Mouse (Mus musculus) heart, embryonic 12.5 days (tissue): ENCODE results near the gene Dbil5. TPM values are rescaled to one million over a fixed set of nuclear protein-coding genes. Genes with fewer than 3 reads are reported as not detected.

Experiments used
- ATAC-seq: fragments of 200-750 bp; cut with Nextera tagmentation; 2 replicates; pipeline ENCODE4 v1.8.0; 2017; ENCODE audit warnings: moderate TSS enrichment, moderate library complexity; ENCODE audit not compliant: insufficient number of reproducible peaks, low FRiP score
- H3K27ac ChIP-seq: fragments of 300-500 bp; sonication (generic); 2 replicates; pipeline ENCODE4 v1.5.1; 2016; ENCODE audit warnings: mild to moderate bottlenecking, moderate library complexity; ENCODE audit not compliant: poor library complexity, severe bottlenecking
- H3K27me3 ChIP-seq: fragments of 300-500 bp; sonication (generic); replicated peaks from 2 replicates; pipeline ENCODE4 v1.6.1; 2016; ENCODE audit warnings: mild to moderate bottlenecking, moderate library complexity
- H3K36me3 ChIP-seq: fragments of 300-500 bp; sonication (generic); 2 replicates; pipeline ENCODE4 v1.6.1; 2016; ENCODE audit warnings: mild to moderate bottlenecking, moderate library complexity
- H3K4me1 ChIP-seq: fragments of 300-500 bp; sonication (generic); replicated peaks from 2 replicates; pipeline ENCODE4 v1.6.1; 2016; ENCODE audit warnings: mild to moderate bottlenecking
- H3K4me2 ChIP-seq: fragments of 300-500 bp; sonication (generic); 2 replicates; pipeline ENCODE4 v1.6.1; 2016; ENCODE audit warnings: mild to moderate bottlenecking, moderate library complexity
- H3K4me3 ChIP-seq: fragments of 300-500 bp; sonication (generic); 2 replicates; pipeline ENCODE4 v1.5.1; 2016; ENCODE audit warnings: mild to moderate bottlenecking
- H3K9ac ChIP-seq: fragments of 300-500 bp; sonication (generic); 2 replicates; pipeline ENCODE4 v1.6.1; 2016; ENCODE audit warnings: mild to moderate bottlenecking, moderate library complexity
- H3K9me3 ChIP-seq: fragments of 300-500 bp; sonication (generic); replicated peaks from 2 replicates; pipeline ENCODE4 v1.6.1; 2016; ENCODE audit warnings: mild to moderate bottlenecking, moderate library complexity
- WGBS: fragments of 180-500 bp; shearing (Covaris S2); methylation state at CpG from one replicate; pipeline ENCODE4 v1.1.7; 2016; 5-methylcytosine and 5-hydroxymethylcytosine counted together
- polyA plus RNA-seq: library from polyadenylated mRNA; unstranded; fragments of >200 nt; fragmentation: Nextera tagmentation; extraction: Ambion mirVana; gene quantifications from 2 replicates; pipeline ENCODE4 v1.2.1, GENCODE M21; 2016

The Dbil5 gene
- polyA plus RNA-seq, 1 experiment from 2014 or later: 0.64 TPM

DNA sequence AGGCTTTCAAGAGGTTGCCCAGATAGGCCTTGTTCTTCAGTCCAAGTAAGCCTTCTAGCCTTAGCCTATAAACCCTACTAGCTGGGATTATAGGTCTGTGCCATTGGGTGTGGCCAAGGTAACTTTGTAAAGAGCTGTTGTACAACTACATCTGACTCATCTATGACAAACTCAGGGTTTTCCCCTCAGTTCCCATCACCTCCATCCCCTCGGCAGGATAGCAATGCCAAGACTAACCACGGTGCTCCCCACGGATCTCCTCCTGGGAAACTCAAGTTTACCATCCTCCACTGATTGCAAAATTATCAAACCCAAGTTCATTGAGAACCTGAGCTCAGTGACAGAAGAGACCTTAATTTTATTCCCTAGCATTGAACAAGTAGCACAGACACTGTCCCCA lies 18.7 kb downstream of the Dbil5 start:
- H3K36me3 ChIP-seq: peaks cover 79% of the 10 kb centered on the region
- H3K9me3 ChIP-seq: no peaks in the 10 kb centered on the region
- H3K4me2 ChIP-seq: no peak overlapping the region
- H3K4me3 ChIP-seq: no peak overlapping the region
- ATAC-seq: no peak
- no peaks in the 10 kb centered on the region for H3K27me3 ChIP-seq
- H3K4me1 ChIP-seq: no peaks in the 10 kb centered on the region
- H3K9ac ChIP-seq: no peak overlapping the region
- no peak overlapping the region for H3K27ac ChIP-seq
- WGBS: 88% methylated on average over 3 of the region's 3 CpGs

GRCm38 (mm10) chr11:76239750-76240149 lies 22.3 kb downstream of the Dbil5 start:
- H3K9me3 ChIP-seq: no peaks in the 10 kb centered on the region
- no peak overlapping the region for H3K27ac ChIP-seq
- H3K4me3 ChIP-seq: no peak overlapping the region
- no peak overlapping the region for H3K4me2 ChIP-seq
- peaks cover 53% of the 10 kb centered on the region for H3K36me3 ChIP-seq
- peaks cover 12% of the 10 kb centered on the region for H3K4me1 ChIP-seq
- 92% methylated on average over 2 of the region's 2 CpGs for WGBS
- no peaks in the 10 kb centered on the region for H3K27me3 ChIP-seq
- no peak overlapping the region for H3K9ac ChIP-seq
- ATAC-seq: no peak

GRCm38 (mm10) chr11:76242901-76243810 lies 25.7 kb downstream of the Dbil5 start, which contains the start of the genes Mrm3 and Glod4:
Gene Mrm3, plus strand, starts transcription at chr11:76243715.
Gene Glod4, minus strand, starts transcription at chr11:76243725.
- ATAC-seq: peak; percentile 87
- WGBS: under 1% methylated on average over 61 of the region's 61 CpGs

DNA sequence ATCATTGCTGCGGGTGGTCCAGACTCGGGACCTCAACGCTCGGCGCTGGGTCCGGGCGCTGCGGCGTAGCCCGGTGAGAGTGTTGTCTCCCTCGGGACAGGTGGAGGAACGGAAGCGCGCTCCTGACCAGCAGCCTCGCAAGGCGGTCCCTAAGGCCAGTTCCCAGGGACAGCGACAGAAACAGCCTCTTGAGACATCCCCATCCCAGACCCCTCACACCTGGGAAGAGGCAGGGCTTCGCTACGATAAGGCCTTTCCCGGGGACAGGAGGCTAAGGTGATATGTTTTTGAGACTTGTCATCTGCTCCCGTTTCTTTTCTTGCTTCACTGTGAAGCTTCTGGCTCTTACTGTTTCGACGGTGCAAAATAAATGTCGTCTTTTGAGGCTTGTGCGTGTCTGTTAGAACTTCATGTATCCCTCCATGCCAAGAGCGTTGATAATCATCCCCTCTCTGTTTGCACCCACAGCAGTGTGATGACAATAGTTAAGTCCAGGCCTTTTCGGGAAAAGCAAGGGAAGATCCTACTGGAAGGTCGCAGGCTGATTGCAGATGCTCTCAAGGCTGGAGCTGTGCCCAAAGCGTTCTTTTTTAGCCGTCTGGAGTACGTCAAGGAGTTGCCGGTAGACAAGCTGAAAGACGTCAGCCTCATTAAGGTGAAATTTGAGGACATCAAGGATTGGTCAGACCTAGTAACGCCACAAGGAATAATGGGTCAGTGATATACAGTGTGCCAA lies 26.6 kb downstream of the Dbil5 start:
- ATAC-seq: peak; percentile 54; the same call in 1 of the 2 replicates
- H3K36me3 ChIP-seq: peaks cover 44% of the 10 kb centered on the region
- H3K27ac ChIP-seq: peak overlapping the region; percentile 52

More at GRCm38 (mm10) chr11:76242901-76243810, 25.7 kb downstream of the Dbil5 start, which contains the start of the genes Mrm3 and Glod4:
- peak within 1 kb of the TSS; percentile 71 for H3K27ac ChIP-seq
- no peaks in the 10 kb centered on the region for H3K9me3 ChIP-seq
- H3K4me1 ChIP-seq: peaks cover 17% of the 10 kb centered on the region
- H3K4me2 ChIP-seq: peak within 1 kb of the TSS; percentile 95
- peak within 1 kb of the TSS; percentile 90 for H3K9ac ChIP-seq
- peaks cover 43% of the 10 kb centered on the region for H3K36me3 ChIP-seq
- H3K4me3 ChIP-seq: peak within 1 kb of the TSS; percentile 82
- no peaks in the 10 kb centered on the region for H3K27me3 ChIP-seq

DNA sequence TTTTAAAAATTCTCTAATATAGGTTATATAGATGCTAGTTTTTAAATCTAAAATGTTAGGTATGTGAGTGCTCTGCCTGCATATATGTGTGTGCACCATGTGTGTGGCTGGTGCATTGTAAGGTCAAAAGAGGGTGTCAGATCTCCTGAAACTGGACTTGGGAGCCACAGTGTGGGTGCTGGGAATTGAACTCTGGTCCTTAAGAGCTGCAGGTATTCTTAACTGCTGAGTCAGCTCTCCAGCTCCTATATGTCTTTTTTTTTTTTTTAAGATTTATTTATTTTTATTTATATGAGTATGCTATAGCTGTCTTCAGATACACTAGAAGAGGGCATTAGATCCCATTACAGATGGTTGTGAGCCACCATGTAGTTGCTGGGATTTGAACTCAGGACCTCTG lies 29.0 kb downstream of the Dbil5 start:
- Histone ChIP-seq H3K4me3 (no peak overlapping the region), H3K27me3 (no peaks in the 10 kb centered on the region), H3K9me3 (no peaks in the 10 kb centered on the region), H3K27ac (no peak overlapping the region), H3K9ac (no peak overlapping the region), H3K4me1 (peaks cover 17% of the 10 kb centered on the region), H3K36me3 (peaks cover 44% of the 10 kb centered on the region), H3K4me2 (no peak overlapping the region)
- no peak for ATAC-seq

More for the DNA sequence above, 26.6 kb downstream of the Dbil5 start:
- Histone ChIP-seq H3K9me3 (no peaks in the 10 kb centered on the region), H3K4me2 (peak overlapping the region; percentile 95), H3K4me1 (peaks cover 17% of the 10 kb centered on the region), H3K27me3 (no peaks in the 10 kb centered on the region), H3K9ac (peak overlapping the region; percentile 90), H3K4me3 (peak overlapping the region; percentile 82)
- WGBS: 2% methylated on average over 34 of the region's 34 CpGs

DNA sequence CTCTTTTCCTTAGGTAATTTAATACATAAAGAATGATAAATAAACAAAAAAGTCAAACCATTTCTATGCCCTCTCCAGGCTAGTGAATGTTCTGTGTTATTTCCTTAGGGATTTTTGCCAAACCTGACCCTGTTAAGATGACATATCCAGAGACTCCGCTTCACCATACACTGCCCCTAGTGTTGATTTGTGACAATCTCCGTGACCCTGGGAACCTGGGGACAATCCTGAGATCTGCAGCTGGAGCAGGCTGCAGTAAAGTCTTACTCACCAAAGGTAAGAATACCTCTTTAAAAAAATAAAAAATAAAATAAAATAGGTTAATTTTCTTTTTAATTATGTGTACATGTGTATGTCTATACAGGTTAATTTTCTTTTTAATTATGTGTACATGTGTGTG lies 29.8 kb downstream of the Dbil5 start:
- Histone ChIP-seq H3K9me3 (no peaks in the 10 kb centered on the region), H3K4me3 (no peak overlapping the region), H3K27ac (no peak overlapping the region), H3K4me2 (no peak overlapping the region), H3K36me3 (peaks cover 48% of the 10 kb centered on the region), H3K9ac (no peak overlapping the region), H3K4me1 (peaks cover 17% of the 10 kb centered on the region), H3K27me3 (no peaks in the 10 kb centered on the region)
- 51% methylated on average over 2 of the region's 2 CpGs for WGBS
- ATAC-seq: no peak

DNA sequence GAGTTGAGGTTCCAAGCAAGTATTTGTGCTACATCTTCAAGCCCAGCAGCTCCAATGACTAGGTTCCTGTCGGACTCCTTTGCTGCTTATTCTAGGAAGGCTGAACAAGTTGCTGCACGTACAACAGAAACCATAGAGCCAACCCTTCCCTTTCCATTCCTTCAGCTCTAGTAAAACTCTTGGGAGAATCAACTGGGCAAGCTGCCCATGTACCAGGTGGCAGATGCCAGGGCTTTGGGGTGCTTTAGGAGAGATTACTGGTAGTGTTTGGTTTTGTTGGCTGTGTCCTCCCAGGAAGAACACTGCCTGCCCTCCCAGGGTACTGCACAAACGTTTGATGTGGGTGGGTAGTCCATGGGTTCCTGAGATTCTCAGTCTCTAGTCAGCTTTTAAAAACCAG lies 34.6 kb downstream of the Dbil5 start:
- Histone ChIP-seq H3K4me2 (no peak overlapping the region), H3K9ac (no peak overlapping the region; the same call in 1 of the 2 replicates), H3K9me3 (no peaks in the 10 kb centered on the region), H3K27ac (no peak overlapping the region), H3K4me3 (no peak overlapping the region), H3K4me1 (0 out of 2 replicates have a peak, but pooled peaks cover 2% of the 10 kb centered on the region), H3K36me3 (peaks cover 51% of the 10 kb centered on the region), H3K27me3 (no peaks in the 10 kb centered on the region)
- no peak for ATAC-seq
- 57% methylated on average over 3 of the region's 3 CpGs for WGBS

DNA sequence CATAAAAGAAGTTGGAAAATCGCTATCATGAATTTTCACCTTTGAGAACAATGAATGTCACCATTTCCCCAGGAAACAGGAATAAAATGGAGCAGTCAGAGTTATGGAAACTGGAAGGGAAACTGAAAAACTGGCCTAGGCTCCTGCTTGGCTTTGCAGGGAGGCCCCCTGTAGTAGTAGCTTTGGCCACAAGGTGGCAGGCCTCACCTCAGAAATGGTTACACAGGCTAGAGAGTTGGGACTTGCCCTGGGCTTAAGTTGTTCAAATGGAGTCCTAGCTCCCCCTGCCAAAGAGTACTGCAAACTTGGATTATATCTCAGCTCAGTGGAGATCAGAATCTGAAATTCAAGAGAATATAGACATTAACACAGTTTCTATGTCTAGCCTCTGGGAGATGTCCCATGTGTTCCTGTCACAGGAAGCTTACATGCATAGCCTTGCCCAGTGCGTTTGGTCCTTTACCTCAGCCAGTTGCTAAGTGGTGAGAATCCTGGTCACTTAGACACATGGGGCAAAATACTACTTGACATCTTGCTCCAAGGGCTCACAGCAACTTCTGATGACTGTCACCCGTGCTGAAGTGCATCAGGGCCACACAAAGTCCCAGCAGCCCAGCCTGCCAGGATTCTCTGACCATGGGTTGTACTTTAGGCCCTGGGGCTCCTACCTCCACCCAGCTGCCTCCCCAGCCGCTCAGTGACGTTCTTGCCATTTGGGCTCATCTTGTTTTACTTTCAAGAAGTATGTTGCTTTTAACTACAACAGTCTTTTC lies 35.9 kb downstream of the Dbil5 start:
- Histone ChIP-seq H3K9me3 (no peaks in the 10 kb centered on the region), H3K4me1 (0 out of 2 replicates have a peak, but pooled peaks cover 2% of the 10 kb centered on the region), H3K27ac (no peak overlapping the region), H3K27me3 (no peaks in the 10 kb centered on the region), H3K4me3 (no peak overlapping the region), H3K4me2 (no peak overlapping the region), H3K9ac (0 out of 2 replicates have a peak overlapping the region, but pooled peaks have one; percentile 48), H3K36me3 (peaks cover 49% of the 10 kb centered on the region)
- 44% methylated on average over 5 of the region's 5 CpGs for WGBS
- peak; percentile 66; the same call in 1 of the 2 replicates for ATAC-seq

DNA sequence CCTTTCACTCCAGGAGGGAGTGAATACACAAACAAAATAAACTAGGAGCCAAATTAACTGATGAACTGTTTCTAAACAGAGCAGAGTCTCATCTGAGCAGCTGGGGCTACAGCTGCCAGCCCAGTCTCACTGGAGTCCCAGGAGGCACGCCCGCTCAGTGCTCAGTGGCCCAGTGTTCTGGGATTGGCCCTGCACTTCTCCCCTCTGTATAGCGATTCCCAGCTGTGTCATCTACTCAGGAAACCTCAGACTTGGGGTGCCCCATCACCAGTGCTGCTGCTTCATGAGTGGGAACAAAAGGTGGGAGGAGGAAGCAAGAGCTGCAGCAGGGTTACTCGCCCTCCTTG lies 36.5 kb downstream of the Dbil5 start:
- Histone ChIP-seq H3K27ac (no peak overlapping the region), H3K27me3 (no peaks in the 10 kb centered on the region), H3K4me1 (0 out of 2 replicates have a peak, but pooled peaks cover 2% of the 10 kb centered on the region), H3K9ac (no peak overlapping the region), H3K4me2 (no peak overlapping the region), H3K4me3 (no peak overlapping the region), H3K36me3 (peaks cover 46% of the 10 kb centered on the region), H3K9me3 (no peaks in the 10 kb centered on the region)
- ATAC-seq: no peak
- WGBS: 76% methylated on average over 4 of the region's 4 CpGs

DNA sequence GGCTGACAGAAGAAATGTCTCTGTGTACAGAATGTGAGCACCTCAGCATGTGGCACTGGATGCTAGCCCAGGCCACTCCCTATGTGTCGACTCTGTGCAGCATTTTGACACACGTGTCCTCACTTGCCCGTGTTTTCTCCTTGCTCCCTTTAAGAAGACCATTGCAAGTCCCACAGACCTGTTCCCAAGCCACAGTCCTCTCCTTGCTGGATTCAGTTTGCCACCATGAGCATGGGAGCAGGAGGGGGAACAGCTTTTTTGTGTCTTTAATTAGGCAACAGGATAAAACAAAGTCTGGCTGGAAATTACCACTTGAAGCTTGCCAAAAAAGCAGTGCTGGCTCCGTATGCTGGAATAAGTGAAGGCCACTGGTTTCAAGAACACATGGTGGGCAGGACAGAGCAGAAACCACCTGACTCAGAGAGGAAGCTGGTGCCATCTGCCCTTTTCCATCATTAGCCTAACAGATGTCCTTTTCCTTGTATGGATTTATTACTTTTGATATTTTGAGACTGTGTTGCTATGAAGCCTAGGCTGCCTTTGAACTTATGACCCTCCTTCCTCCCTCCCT lies 38.1 kb downstream of the Dbil5 start:
- Histone ChIP-seq H3K9ac (peak overlapping the region; percentile 16; the same call in 1 of the 2 replicates), H3K4me2 (no peak overlapping the region), H3K27me3 (no peaks in the 10 kb centered on the region), H3K4me1 (0 out of 2 replicates have a peak, but pooled peaks cover 2% of the 10 kb centered on the region), H3K36me3 (peaks cover 35% of the 10 kb centered on the region), H3K9me3 (no peaks in the 10 kb centered on the region), H3K4me3 (no peak overlapping the region), H3K27ac (no peak overlapping the region)
- ATAC-seq: no peak
- 76% methylated on average over 4 of the region's 4 CpGs for WGBS
